Mouse (Mus musculus) cerebellum, postnatal 14 days (tissue): ENCODE measurements at regions not wholly inside any gene's neighbourhood (a gene's known extent, or its start where the extent isn't known, plus 50 kb on each side); places are given as distances from the start of the nearest gene placed in this dataset.

Source experiments
- DNase-seq, 2 experiments: peaks; one replicate each; pipeline ENCODE4 v3.0.0; 2021; ENCODE audit warnings: mixed read lengths in 2 of 2

DNA sequence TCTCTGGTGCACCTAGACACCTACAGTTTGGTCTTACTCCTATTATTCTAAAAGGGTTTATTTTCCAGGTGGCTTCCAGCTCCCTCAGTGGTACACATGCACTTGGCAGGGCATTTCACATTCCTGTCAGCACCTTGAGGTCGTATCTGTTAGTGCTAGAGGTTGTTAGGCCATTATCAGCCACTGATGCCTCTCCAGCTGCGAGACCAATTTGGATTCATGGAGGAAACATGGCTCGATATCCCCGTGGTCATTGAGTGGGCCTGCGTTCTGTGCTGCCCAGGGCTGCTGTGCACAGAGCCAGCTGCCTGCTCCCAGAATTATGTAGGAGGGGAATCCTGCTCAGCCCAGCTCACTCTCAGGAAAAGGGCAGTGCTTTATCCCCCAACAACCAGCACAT, 60.1 kb upstream of the Irx1 start:
- DNase-seq: no peak

DNA sequence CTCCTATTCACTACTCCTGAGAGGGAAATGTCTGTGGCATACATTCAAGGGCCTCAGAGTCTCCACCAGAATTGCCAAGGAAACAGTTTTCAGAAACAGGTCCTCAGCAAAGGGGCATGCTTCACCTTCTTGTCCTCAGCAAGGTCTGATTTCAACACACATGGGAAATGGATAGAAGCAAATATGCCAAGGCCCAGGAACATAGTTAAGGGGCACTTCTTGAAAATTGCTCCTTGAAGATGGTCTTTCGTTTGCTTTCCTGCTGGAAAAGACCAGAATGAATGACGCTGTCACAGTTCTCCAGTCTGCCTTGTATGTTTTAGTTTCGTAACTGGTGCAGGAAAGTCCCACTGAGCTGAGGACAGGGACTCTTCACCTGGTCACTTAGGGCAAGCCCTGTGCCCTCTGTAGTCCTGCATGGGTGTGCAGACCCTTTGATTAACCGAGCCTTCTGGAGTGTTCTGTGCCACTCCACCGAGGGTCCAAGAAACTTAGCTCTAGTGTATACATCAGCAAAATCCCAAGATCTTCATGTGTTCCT, 80.5 kb upstream of the Irx1 start:
- DNase-seq: no peak

DNA sequence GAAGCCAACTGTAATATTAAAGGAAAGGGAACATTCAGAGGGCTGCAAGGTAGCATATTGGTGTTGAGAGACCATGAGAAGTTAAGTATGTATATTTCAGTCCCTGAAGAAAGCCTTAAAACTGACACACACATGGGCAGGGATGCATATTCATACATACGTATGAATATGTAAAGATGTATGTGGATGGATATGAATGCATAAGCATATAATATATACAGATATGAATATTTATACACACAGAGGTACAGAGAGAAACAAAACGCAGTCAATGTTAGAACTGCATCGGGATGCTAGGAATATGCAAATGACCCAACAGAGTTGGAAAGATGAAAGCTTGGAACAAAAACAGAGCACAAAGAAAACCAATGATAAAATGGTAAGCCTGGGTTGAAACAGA, 92.9 kb upstream of the Irx1 start:
- DNase-seq: no peak

DNA sequence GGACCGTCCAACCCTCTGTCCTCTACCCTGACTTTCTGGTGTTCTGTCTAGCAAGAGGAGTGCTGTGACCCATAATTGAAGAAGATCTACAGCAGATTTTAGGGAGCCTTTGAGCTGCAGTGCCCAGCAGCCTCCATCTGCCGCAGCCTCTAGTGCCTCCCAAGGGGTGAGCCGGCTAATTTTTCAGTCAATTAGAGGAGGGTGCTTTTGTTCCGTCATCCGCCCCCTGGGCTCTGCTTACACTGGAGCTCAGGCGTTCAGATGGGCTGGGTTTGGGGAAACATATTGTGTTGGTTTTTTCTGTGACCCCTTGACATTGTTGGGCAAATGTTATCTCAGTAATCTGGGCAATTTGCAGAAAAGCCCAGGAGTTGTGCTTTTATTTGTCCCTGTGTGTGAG, 98.1 kb upstream of the Irx1 start:
- no peak for DNase-seq

DNA sequence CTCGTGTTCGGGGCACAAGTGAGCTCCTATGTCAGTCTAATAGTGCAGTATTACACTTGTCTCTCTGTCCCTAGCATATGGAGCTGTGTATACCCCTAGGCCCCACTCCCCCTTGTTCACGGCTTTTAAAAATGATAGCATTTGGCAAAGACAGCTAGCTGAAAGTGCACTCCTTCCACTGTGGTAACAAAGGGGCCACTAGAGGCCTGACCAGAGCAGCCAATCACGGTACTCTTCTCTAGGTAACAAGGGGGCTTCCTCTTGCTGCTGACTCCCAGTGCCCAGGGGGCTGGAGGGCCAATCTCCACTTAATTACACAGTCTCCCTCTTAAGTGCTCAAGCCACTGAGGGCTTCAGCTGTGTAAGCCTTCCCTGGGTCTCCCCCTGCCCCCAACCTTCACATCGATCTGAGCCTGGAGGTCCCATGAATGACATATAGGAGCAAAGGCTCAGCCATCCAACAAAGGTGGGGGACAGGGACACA, 99.8 kb upstream of the Irx1 start:
- DNase-seq: no peak

DNA sequence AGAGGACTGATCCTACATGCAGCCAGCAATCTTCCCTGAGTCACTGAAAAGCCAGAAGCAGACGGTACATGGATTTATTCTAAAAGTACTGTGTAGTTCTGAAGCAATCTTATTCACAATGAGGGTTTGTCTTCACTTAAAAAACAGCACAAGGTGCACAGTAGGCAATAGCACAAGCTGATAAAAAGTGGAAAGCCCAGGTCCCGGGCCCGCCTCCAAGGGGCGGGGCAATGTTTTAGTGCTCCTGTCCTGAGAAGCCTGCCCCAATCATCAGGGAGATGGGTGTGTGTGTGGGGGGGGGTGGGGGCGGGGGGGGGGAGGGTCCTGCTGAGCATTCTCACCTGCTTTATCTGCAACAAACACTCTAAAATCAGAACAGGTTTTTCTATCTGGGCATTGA, 133.1 kb upstream of the Irx1 start:
- DNase-seq: no peak

DNA sequence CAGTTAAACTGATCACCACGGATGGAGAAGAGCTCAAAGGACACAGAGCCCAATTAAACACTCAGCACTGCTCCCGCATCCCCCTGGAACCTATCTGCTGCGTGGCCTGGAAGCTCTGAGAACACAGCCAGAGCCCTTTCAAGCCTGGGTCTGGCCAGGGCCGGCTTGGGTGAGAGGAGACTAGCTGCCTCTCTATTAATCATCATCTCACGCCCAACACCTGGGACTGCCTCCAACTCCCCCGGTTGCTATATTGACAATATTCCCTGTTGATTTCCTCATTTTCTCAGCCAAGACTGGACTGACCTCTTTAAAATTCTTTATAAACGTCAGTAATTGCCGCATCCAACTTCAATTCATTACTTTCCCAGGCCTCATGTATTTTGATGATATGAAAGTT, 133.7 kb upstream of the Irx1 start:
- peak; percentile 33 to 41 for DNase-seq

DNA sequence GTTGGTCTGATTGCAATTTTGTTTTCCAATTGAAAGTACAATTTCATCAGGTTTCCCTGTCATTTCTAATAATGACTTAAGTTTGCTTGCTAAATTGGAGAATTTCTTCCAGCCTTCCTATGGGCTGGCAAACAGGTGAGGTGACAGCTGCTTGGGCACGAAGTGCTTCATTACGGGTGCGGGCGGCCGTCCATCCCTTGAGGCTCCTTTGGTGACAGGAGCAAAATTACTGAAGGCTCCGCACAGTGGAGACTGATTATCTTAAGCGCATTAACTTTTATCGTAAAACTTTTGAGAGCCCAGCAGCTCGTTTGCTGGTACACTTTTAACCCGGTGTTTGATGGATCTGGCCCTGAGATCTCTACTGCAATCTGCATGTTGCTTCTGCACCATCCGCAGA, 134.3 kb upstream of the Irx1 start:
- peak; percentile 45 to 49 for DNase-seq

DNA sequence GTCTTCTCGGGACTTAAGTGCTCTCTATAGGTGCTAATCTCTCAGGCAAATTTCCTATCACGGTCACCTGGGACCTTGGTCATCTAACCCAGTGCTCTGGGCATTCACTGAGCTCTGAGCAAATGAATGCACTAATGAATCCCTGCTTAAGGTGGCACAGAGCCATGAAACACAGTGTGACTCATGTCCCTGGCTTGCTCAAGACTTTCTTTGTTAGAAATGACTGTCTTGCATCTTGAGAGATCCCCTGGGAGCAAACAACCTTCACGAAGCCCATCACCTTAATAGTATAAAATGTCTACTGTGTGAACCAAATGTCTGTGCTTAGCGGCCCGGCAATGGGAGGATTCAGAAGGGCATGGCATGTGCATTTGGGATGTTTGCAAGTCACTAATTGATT, 137.2 kb upstream of the Irx1 start:
- DNase-seq: peak in 1 of 2 experiments; percentile 11

DNA sequence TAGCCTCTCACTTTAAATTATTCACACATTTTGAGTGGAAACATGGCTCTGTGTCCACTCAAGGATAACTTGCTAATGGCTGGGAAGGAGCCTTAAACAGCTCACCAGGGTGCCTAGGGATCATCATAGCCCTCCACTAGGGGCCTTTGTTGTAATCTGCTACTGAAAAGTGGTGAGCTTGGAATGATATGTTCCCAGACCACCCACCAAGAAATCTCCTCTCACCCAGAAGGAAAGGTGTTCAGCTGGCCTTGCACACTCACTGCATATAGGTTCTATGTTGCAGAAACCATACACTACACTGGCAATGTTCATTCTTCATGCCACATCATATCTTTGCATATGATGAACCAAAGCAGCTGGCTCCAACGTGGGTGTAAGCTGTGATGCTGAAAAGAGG, 145.1 kb upstream of the Irx1 start:
- DNase-seq: no peak

DNA sequence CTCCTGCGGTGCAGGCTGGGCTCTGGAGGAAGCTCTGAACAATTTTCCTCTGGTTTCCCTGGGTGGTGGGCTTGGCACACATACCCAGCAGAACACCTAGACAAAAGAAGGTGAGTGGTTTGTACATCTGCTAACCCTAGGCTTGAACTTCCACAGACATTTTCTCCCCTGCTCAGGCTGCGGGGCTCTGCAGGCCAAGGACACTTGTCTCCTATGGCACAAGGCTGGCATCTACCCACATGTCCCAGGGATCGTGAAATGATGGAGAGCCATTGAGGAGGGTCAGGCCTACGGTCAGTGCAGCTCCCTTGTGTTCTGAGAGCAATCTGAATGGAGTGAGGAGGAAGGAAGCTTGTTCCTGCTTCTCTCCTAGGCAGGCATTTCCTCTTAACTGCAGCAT, 150.4 kb upstream of the Irx1 start:
- no peak for DNase-seq

DNA sequence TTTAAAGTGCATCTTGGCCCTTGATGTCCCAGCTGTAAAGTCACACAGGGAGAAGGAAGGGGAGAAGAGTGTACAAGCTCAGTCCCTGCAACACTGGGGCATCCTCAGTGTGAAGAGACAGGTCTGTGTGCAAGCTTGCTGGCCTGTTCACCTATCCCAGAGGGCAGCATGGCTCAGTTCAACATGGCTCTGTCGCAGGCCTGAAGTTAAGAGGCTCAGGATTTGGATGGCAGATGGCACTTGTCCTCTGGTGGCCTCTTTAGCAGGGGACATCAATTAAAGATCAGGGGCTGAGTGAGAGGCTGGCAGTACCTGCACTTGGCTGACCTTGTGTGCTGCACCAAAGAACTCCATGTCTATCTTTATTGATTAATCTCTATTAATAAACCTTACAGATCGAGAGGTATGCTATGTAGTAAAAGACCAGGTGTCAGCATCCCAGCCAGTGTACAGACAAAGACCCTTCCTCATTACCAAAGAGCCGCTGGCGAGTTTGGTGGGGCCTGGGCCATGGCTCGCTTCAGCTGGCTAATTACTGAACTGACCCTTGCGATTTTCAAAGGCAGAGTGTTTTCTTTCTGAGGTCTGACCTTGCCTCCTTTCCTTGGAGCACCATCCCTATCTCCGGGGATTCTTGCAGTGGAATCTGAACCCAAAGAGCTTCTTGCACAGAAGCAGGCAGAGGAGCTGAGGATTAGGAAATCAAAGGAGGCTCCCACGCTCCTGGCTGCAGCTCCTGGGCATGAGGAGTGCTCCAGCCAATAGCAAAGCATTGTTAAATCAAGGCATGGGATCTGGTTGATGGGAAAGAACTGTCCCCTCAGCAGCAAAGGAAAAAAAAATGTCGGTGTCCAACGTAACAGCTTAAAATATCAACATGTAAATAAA, 151.5 kb upstream of the Irx1 start:
- peak; percentile 33 to 43 for DNase-seq

DNA sequence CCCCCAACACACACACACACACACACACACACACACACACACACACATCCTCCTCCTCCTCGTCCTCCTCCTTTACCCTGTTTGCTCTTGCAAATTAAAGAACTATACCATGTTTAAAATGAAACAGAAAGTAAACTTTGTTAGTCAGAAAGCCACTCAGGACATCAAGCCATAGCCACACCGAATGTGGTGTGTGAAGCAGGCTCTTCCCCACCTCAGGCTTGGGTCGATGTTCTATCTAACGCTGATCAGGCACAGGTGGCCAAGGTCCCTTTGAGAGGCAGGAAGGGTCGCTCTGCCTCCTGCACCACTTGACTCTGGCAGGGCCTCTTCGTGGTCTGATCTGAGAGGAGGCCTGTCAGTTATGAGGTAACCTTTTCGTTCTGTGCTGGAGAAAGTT, 156.9 kb upstream of the Irx1 start:
- DNase-seq: no peak

DNA sequence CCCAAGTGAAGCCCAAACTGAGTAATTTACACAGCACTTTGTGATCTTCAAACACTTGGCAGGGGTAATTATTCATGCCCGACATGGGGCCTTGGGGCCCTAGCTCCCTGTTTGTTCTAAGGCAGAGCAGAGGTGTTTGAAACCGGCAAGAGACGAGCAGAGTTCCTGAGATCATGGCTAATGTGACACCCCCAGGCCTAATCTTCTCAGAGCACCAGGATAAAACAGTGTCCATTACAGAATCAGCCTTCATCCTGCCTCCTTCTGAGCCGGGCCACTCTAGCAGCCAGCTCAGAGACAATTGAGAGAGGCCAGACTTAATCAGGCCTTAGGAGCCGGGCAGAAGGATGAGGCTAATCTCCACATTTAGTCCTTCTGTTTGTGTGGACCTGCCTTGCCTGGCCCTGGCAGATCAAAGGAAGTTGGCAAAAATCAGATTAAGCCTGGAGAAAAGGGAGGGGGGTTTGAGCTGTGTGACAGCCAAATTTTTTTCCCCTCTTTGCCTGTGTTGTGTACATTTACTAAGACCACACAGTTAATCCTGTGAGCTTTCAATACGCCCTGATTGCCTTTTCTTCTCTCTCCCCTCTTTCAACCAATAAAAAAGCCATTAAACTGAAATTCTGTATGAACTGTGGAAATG, 157.5 kb upstream of the Irx1 start:
- DNase-seq: peak in 1 of 2 experiments; percentile 10

DNA sequence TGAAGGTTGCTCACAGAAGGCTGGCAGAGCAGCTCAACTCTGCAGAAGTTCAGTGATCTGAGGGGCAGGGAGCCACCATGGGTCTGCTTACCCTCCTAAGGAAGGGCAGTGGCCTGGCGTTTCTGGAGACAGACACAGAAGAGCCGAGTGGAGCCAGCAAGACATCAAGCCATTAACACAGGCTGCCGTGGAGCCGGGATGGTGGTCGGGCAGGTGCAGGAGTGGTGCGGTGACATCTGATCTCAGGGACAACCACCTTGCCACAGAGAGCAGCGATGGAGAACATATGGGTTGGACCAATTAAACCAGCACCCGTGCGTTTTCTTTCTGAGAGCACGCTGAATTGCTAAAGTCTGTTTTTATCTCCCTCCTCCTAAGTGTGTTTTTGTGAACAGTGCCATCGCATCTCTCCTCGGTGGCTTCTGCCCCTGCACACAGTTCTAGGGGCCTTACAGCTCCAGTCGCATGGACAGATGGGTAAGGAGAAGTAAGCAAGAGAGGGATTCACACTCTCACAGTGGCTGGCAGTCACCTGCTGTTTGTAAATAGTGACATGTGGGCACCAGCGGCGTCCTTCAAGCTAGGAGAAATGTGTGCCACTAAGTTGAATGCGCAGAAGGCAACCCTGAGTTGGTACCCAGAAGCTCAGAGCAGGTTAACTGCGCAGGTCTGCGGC, 158.2 kb upstream of the Irx1 start:
- DNase-seq: peak in 1 of 2 experiments; percentile 11

DNA sequence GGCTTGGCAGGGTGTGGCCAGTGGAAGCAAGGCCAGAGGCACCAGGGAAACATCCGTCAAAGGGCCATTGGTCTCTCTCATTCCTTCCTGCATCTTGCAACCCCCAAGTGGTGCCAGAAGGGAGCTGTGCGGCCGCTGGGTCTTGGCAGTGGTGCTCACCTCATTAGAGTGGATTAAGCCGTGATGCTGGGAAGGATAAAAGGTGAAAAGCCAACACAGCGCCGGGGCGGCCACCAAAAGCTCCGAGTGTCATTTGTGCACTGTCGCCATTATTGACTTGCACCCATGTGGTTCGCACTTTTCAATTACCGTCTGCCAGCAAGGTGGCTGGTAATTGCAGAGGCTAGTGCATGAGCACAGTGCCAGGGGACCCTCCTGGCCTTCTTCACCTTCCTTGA, 158.7 kb upstream of the Irx1 start:
- DNase-seq: peak; percentile 53 to 55

DNA sequence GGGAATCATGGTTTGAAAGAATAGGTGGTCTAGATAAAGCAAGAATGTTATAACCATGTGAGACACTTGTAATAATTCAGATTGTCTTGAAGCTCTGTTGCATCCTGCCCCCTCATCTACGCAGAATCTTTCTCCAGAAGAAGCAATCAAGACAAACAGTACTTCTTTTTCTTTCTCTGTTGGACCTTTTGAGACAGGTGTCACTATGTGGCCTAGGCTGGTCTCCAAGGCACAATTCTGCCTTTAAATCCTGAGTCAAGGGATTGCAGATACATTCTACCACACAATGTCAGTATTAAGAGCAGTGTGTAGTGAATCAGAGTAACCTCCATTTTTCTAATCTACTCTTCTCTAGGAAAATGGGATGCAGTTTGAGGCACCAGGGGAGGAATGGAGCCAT, 164.8 kb upstream of the Irx1 start:
- DNase-seq: no peak

DNA sequence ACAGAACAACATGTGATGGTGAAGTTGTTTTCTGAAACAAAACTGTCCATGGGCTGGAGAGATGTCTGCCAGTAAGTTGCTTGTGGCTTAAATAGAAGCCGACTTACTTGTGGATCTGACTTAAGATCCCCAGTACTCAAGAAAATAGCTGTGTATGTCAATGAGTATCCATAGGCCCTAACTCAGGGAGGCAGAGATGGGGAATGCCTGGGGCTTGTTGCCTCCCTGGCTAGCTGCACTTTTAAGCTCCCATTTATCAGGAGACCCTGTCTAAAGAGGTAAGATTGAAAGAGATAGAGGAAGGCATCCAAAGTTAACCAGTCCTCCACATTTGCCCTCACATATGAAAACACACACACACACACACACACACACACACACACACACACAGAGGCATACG, 167.8 kb upstream of the Irx1 start:
- no peak for DNase-seq

DNA sequence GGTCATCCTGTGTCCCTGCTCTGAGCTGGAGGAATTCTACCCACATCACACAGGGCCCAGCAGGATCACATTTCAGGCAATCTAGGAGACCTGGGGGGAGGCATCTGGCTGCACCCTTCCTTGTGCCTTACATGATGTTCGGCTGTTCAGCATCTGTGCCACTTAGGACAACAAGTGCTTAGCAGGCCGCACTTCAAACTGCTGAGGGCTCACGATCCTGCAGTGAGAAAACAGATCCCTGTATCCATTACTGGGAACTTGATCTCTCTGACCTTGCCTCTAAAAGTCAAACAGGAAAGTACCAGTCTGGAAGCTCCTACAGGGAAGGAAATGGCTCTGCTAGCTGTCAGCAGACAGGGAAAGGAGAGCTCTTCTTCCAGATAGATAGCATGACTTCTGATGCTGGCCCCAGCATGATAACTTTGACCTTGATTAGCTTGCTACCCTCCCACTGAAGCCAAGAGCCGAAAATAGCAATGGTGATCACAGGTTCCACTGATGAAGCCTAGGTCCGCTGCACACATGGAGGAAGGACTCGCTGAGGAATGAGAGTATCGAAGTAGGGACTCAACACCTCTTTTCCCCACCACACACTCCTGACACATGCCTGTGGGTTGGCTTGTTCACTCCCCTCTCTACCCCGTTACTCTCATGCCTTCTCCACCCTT, 170.7 kb upstream of the Irx1 start:
- no peak for DNase-seq

DNA sequence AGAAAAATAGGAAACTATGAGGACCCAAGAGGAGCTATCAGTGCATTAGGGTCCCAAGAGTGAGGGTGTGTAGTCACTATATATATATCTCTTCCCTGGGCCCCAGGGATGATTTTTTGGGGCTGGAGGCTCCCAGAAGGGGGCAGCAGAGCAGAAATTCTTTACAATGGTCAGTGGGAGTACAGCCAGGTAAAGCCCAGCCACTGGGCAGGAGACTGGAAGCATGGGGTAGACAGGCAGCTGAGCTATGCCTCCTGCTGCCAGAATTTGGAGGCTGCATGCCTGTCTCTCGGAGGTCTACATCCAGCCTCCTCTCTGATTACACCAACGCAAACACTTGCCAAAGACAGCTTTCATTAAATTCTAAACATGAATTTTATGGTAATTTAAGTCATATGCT, 202.7 kb upstream of the Irx1 start:
- peak in 1 of 2 experiments; percentile 10 for DNase-seq

DNA sequence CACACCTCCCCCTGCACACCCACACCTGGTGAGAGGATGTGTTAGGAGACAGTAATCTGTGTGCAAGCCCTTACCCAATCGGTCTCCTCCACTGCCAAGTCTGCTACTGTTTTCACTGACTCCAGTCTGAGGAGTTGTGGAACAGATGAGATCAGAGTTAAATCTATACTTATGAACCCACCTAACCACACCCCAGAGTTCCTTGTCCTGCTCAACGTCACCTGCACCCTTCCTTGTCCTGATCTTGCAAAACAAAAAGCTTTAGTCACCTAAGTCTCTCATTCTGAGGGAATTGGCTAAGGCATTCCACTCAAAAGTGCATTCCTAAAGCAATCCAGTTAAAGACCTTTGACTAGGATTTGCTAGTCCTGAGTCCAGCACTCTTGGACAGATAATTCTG, 203.9 kb upstream of the Irx1 start:
- DNase-seq: no peak

DNA sequence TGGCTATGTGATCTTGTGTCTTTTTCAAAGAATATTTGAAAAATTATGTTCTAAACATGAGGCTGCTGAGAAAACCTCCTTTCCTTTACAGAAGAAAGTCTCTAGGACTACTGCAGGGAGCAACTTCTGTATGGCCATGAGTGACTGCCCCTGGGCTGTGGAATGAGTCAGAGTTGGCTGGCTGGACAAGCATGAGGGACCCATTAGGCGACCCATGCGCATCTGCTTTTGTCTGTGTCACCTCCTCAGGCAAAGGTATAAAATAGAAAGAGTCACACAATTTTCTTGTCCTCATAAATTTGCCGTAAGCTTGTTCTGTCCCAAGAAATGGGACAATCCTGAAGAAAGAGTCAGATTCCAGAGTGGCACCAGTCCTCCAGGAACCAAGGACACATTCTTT, 220.1 kb upstream of the Irx1 start:
- no peak for DNase-seq
